Mouse (Mus musculus) intestine, embryonic 16.5 days (tissue): Measurements from ENCODE around the gene Stat1. TPM values are rescaled to one million over a fixed set of nuclear protein-coding genes. Genes with fewer than 3 reads are reported as not detected.

Experiments
- ATAC-seq: fragments of 200-750 bp; cut with Nextera tagmentation; 2 replicates; pipeline ENCODE4 v1.8.0; 2017; ENCODE audit warnings: moderate TSS enrichment, moderate library complexity
- H3K27ac ChIP-seq: fragments of 300-500 bp; sonication (generic); 2 replicates; pipeline ENCODE4 v1.5.1; 2014; ENCODE audit warnings: mild to moderate bottlenecking, low read length
- H3K27me3 ChIP-seq: fragments of 300-500 bp; sonication (generic); replicated peaks from 2 replicates; pipeline ENCODE4 v1.6.1; 2014; ENCODE audit warnings: low read length, control low read depth, mixed read lengths; ENCODE audit not compliant: control insufficient read depth, insufficient read depth
- H3K36me3 ChIP-seq: fragments of 300-500 bp; sonication (generic); 2 replicates; pipeline ENCODE4 v1.6.1; 2014; ENCODE audit warnings: low read length, control low read depth; ENCODE audit not compliant: control insufficient read depth, insufficient read depth
- H3K4me1 ChIP-seq: fragments of 300-500 bp; sonication (generic); 2 replicates; pipeline ENCODE4 v1.6.1; 2014; ENCODE audit warnings: low read length, control low read depth, mixed read lengths; ENCODE audit not compliant: control insufficient read depth, insufficient read depth
- H3K4me2 ChIP-seq: fragments of 300-500 bp; sonication (generic); 2 replicates; pipeline ENCODE4 v1.6.1; 2014; ENCODE audit warnings: low read depth, low read length, control low read depth
- H3K4me3 ChIP-seq: fragments of 300-500 bp; sonication (generic); 2 replicates; pipeline ENCODE4 v1.5.1; 2014; ENCODE audit warnings: mild to moderate bottlenecking, low read length
- H3K9ac ChIP-seq: fragments of 300-500 bp; sonication (generic); 2 replicates; pipeline ENCODE4 v1.6.1; 2014; ENCODE audit warnings: low read depth, low read length
- H3K9me3 ChIP-seq: fragments of 300-500 bp; sonication (generic); 2 replicates; pipeline ENCODE4 v1.6.1; 2016; ENCODE audit warnings: low read length, control low read depth; ENCODE audit not compliant: control insufficient read depth
- WGBS: fragments of 180-500 bp; shearing (Covaris S2); extraction: QIAGEN DNeasy Blood & Tissue Kit; methylation state at CpG from one replicate; pipeline ENCODE4 v1.1.7; 2014; 5-methylcytosine and 5-hydroxymethylcytosine counted together
- polyA plus RNA-seq: library from polyadenylated mRNA; unstranded; fragments of >200 nt; fragmentation: Nextera tagmentation; extraction: Ambion mirVana; gene quantifications from 2 replicates; pipeline ENCODE4 v1.2.1, GENCODE M21; 2015

Stat1 gene
- polyA plus RNA-seq: 30.3 and 33.4 TPM in 2 replicates

- Histone ChIP-seq H3K27me3 (no peaks in the 10 kb centered on the region), H3K36me3 (no peaks in the 10 kb centered on the region), H3K4me2 (peak within 1 kb of the TSS; percentile 79), H3K4me3 (peak within 1 kb of the TSS; percentile 91), H3K27ac (peak within 1 kb of the TSS; percentile 79), H3K9ac (peak within 1 kb of the TSS; percentile 86), H3K4me1 (no peaks in the 10 kb centered on the region), H3K9me3 (no peaks in the 10 kb centered on the region)
- ATAC-seq: peak; percentile 97
- 4% methylated on average over 37 of the region's 37 CpGs for WGBS
Observed at GRCm38 (mm10) chr1:52118860-52119591, at the start of gene Stat1. Stat1 (plus strand) TSS chr1:52119440.

GRCm38 (mm10) chr1:52079724-52080367, 39.4 kb upstream of the Stat1 start:
- H3K9ac ChIP-seq: no peak overlapping the region
- H3K27me3 ChIP-seq: no peaks in the 10 kb centered on the region
- H3K4me2 ChIP-seq: no peak overlapping the region
- ATAC-seq: no peak
- H3K4me3 ChIP-seq: no peak overlapping the region
- H3K9me3 ChIP-seq: no peaks in the 10 kb centered on the region
- 38% methylated on average over 10 of the region's 10 CpGs for WGBS
- no peaks in the 10 kb centered on the region for H3K4me1 ChIP-seq
- H3K27ac ChIP-seq: no peak overlapping the region
- no peaks in the 10 kb centered on the region for H3K36me3 ChIP-seq

- no peak overlapping the region for H3K27ac ChIP-seq
- 32% methylated on average over 8 of the region's 8 CpGs for WGBS
- H3K27me3 ChIP-seq: no peaks in the 10 kb centered on the region
- H3K9ac ChIP-seq: no peak overlapping the region
- no peak for ATAC-seq
- no peak overlapping the region for H3K4me2 ChIP-seq
- H3K9me3 ChIP-seq: no peaks in the 10 kb centered on the region
- no peaks in the 10 kb centered on the region for H3K36me3 ChIP-seq
- H3K4me1 ChIP-seq: no peaks in the 10 kb centered on the region
- H3K4me3 ChIP-seq: no peak overlapping the region
Observed at GRCm38 (mm10) chr1:52080375-52080774, 38.9 kb upstream of the Stat1 start.

- no peak overlapping the region for H3K4me3 ChIP-seq
- H3K4me1 ChIP-seq: no peaks in the 10 kb centered on the region
- H3K36me3 ChIP-seq: no peaks in the 10 kb centered on the region
- H3K27ac ChIP-seq: no peak overlapping the region
- no peak for ATAC-seq
- 33% methylated on average over 4 of the region's 4 CpGs for WGBS
- H3K27me3 ChIP-seq: no peaks in the 10 kb centered on the region
- no peak overlapping the region for H3K4me2 ChIP-seq
- H3K9ac ChIP-seq: no peak overlapping the region
- H3K9me3 ChIP-seq: no peaks in the 10 kb centered on the region
Observed at GRCm38 (mm10) chr1:52086236-52086635, 33.0 kb upstream of the Stat1 start.

DNA sequence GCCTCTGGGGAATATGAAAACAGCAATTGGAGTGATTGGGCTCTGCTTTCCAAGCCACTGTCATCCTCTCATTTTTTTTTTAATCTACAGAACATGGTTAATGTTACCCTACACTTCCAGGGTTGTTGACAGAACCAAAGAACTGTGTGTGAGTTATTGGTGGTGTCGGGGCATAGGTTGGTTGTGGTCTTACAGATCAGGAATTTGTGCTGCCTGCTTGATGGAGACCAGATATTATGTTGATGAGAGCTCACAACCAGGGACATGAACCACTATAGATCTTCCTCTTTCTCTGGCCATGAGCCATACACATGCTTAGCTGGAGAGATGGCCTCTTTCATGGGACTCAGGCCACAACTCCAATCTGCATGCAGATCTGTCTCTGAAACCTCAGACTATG, 32.1 kb upstream of the Stat1 start:
- H3K4me3 ChIP-seq: no peak overlapping the region
- no peak for ATAC-seq
- no peak overlapping the region for H3K4me2 ChIP-seq
- no peaks in the 10 kb centered on the region for H3K4me1 ChIP-seq
- no peaks in the 10 kb centered on the region for H3K9me3 ChIP-seq
- no peak overlapping the region for H3K9ac ChIP-seq
- H3K27me3 ChIP-seq: no peaks in the 10 kb centered on the region
- no peaks in the 10 kb centered on the region for H3K36me3 ChIP-seq
- 68% methylated on average over 1 of the region's 1 CpGs for WGBS
- H3K27ac ChIP-seq: no peak overlapping the region

DNA sequence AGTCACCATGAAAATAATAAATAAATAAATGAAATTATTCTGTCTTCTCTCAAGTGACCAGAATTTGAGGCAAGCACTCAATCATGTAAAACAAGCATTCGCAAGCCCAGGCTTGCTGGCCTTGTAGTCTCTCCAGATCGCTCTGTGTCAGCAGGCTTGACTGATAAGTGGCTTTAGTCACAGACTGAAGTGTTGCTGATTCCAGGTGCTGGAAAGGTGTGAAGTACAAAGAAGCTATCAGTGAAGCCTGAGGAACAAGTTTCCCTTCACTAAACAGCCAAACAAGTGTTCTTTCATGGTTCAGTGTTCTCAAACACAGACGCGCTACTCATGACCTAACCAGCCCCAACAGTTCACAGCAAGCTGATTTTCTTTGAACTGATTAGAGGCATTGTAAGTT, 30.6 kb upstream of the Stat1 start:
- Histone ChIP-seq H3K9ac (no peak overlapping the region), H3K4me1 (no peaks in the 10 kb centered on the region), H3K27ac (no peak overlapping the region), H3K4me3 (no peak overlapping the region), H3K9me3 (no peaks in the 10 kb centered on the region), H3K27me3 (no peaks in the 10 kb centered on the region), H3K36me3 (no peaks in the 10 kb centered on the region), H3K4me2 (no peak overlapping the region)
- no peak for ATAC-seq
- WGBS: 80% methylated on average over 4 of the region's 4 CpGs

DNA sequence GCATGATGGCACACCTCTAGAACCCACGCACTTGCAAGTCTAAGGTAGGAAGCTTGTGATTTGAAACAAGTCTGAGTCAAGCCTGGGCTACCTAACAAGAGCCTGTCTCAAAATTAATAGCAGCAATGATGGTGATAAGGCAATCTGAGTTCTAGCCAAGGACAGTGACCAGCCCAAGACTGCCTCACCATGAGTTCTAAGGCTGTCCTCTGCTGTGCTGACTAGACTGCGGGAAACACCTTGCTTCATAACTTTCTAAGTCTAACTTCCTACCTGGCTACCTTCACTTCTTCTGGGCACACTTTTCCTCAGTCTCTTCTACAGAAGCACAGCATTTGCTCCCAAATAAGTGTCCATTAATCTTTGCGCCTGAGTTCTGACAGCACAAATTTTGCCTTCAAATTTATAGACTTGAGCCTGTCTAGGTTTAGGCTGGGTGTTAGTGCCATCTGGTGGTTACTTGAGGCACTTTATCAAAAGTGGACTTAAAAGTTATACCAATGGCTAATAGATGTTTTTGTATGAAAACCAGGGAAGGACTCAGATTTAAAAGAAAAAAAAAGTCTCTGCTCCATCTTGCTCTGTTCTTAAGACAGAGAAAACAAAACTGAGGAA, 20.5 kb upstream of the Stat1 start:
- 68% methylated on average over 3 of the region's 3 CpGs for WGBS

GRCm38 (mm10) chr1:52100496-52100895, 18.7 kb upstream of the Stat1 start:
- H3K27me3 ChIP-seq: no peaks in the 10 kb centered on the region
- no peak overlapping the region for H3K27ac ChIP-seq
- H3K9ac ChIP-seq: no peak overlapping the region
- 71% methylated on average over 6 of the region's 6 CpGs for WGBS
- no peaks in the 10 kb centered on the region for H3K9me3 ChIP-seq
- no peaks in the 10 kb centered on the region for H3K36me3 ChIP-seq
- no peaks in the 10 kb centered on the region for H3K4me1 ChIP-seq
- no peak for ATAC-seq
- no peak overlapping the region for H3K4me3 ChIP-seq
- H3K4me2 ChIP-seq: no peak overlapping the region

More for the DNA sequence above, 20.5 kb upstream of the Stat1 start:
- no peak overlapping the region for H3K27ac ChIP-seq
- H3K9me3 ChIP-seq: no peaks in the 10 kb centered on the region
- H3K4me3 ChIP-seq: no peak overlapping the region
- H3K36me3 ChIP-seq: no peaks in the 10 kb centered on the region
- no peaks in the 10 kb centered on the region for H3K27me3 ChIP-seq
- H3K4me1 ChIP-seq: no peaks in the 10 kb centered on the region
- H3K4me2 ChIP-seq: no peak overlapping the region
- no peak for ATAC-seq
- no peak overlapping the region for H3K9ac ChIP-seq

- H3K4me1 ChIP-seq: no peaks in the 10 kb centered on the region
- H3K9me3 ChIP-seq: no peaks in the 10 kb centered on the region
- WGBS: 79% methylated on average over 8 of the region's 8 CpGs
- no peak overlapping the region for H3K27ac ChIP-seq
- no peak overlapping the region for H3K4me2 ChIP-seq
- H3K27me3 ChIP-seq: no peaks in the 10 kb centered on the region
- no peak overlapping the region for H3K9ac ChIP-seq
- no peak for ATAC-seq
- H3K4me3 ChIP-seq: no peak overlapping the region
- H3K36me3 ChIP-seq: no peaks in the 10 kb centered on the region
Observed at GRCm38 (mm10) chr1:52102795-52103194, 16.4 kb upstream of the Stat1 start.
